Mouse (Mus musculus) embryonic facial prominence, embryonic 14.5 days (tissue): ENCODE data around the gene Supt7l. TPM values are rescaled to one million over a fixed set of nuclear protein-coding genes. Genes with fewer than 3 reads are reported as not detected.
"Not testable (repeated sequence)": the region's sequence is repeated elsewhere in the genome, so short reads cannot be mapped to it uniquely, and the experiment has no call there.

Experiments
- ATAC-seq: fragments of 200-750 bp; cut with Nextera tagmentation; 2 replicates; pipeline ENCODE4 v1.8.0; 2017; ENCODE audit warnings: low read depth, moderate number of reproducible peaks, moderate TSS enrichment
- DNase-seq: peaks from one replicate; pipeline ENCODE4 v3.0.0-alpha.2; 2015; ENCODE audit warnings: low spot score
- H3K27ac ChIP-seq: fragments of 300-500 bp; sonication (generic); replicated peaks from 2 replicates; pipeline ENCODE4 v1.5.1; 2014; ENCODE audit warnings: low read depth, mild to moderate bottlenecking, low read length, moderate library complexity
- H3K27me3 ChIP-seq: fragments of 300-500 bp; sonication (generic); replicated peaks from 2 replicates; pipeline ENCODE4 v1.6.1; 2014; ENCODE audit warnings: low read length; ENCODE audit not compliant: control insufficient read depth, insufficient read depth
- H3K36me3 ChIP-seq: fragments of 300-500 bp; sonication (generic); 2 replicates; pipeline ENCODE4 v1.6.1; 2014; ENCODE audit warnings: low read length, mixed read lengths; ENCODE audit not compliant: control insufficient read depth, insufficient read depth
- H3K4me1 ChIP-seq: fragments of 300-500 bp; sonication (generic); 2 replicates; pipeline ENCODE4 v1.6.1; 2014; ENCODE audit warnings: antibody characterized with exemption, low read length; ENCODE audit not compliant: control insufficient read depth, insufficient read depth
- H3K4me2 ChIP-seq: fragments of 300-500 bp; sonication (generic); 2 replicates; pipeline ENCODE4 v1.6.1; 2014; ENCODE audit warnings: low read depth, mild to moderate bottlenecking, low read length, moderate library complexity, mixed read lengths
- H3K4me3 ChIP-seq: fragments of 300-500 bp; sonication (generic); 2 replicates; pipeline ENCODE4 v1.5.1; 2014; ENCODE audit warnings: low read depth, mild to moderate bottlenecking, low read length
- H3K9ac ChIP-seq: fragments of 300-500 bp; sonication (generic); 2 replicates; pipeline ENCODE4 v1.6.1; 2014; ENCODE audit warnings: low read depth, mild to moderate bottlenecking, low read length, moderate library complexity, mixed read lengths
- H3K9me3 ChIP-seq: fragments of 300-500 bp; sonication (generic); 2 replicates; pipeline ENCODE4 v1.6.1; 2016; ENCODE audit warnings: low read length; ENCODE audit not compliant: control insufficient read depth
- WGBS: fragments of 180-500 bp; shearing (Covaris S2); extraction: QIAGEN DNeasy Blood & Tissue Kit; methylation state at CpG from one replicate; pipeline ENCODE4 v1.1.7; 2014; 5-methylcytosine and 5-hydroxymethylcytosine counted together
- polyA plus RNA-seq: library from polyadenylated mRNA; unstranded; fragments of >200 nt; fragmentation: Nextera tagmentation; extraction: Ambion mirVana; gene quantifications from 2 replicates; pipeline ENCODE4 v1.2.1, GENCODE M21; 2014

Supt7l gene
- 9.5 and 11.4 TPM in 2 replicates for polyA plus RNA-seq

DNA sequence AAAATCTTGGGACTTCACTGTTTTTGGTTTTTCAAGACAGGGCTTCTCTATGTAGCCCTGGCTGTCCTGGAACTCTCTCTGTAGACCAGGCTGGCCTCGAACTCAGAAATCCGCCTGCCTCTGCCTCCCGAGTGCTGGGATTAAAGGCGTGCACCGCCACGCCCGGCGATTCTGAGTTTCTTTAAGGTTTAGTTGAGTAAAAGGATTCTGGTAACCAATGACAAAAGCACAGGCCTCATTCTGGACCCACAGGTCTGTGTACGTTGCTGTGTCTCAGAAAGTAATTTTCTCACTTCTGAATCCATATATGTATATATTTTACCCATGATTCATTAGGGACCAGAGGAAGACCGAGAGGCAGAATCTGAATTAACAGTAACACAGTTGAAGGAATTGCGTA, at the start of gene Supt7l:
Gene Supt7l, minus strand, starts transcription at position 101 of the 400 bp plus-strand sequence.
- not testable (repeated sequence) for DNase-seq, ATAC-seq, H3K27me3 ChIP-seq, H3K9me3 ChIP-seq
- peak within 1 kb of the TSS; percentile 81 for H3K9ac ChIP-seq
- H3K36me3 ChIP-seq, result peaks cover 38% of the 10 kb centered on the region
- 77% methylated on average over 11 of the region's 11 CpGs for WGBS
- peak within 1 kb of the TSS; percentile 78 for H3K27ac ChIP-seq
- H3K4me2 ChIP-seq, result peak within 1 kb of the TSS; percentile 99
- H3K4me3 ChIP-seq, result peak within 1 kb of the TSS; percentile 74
- H3K4me1 ChIP-seq, result peaks cover 17% of the 10 kb centered on the region

DNA sequence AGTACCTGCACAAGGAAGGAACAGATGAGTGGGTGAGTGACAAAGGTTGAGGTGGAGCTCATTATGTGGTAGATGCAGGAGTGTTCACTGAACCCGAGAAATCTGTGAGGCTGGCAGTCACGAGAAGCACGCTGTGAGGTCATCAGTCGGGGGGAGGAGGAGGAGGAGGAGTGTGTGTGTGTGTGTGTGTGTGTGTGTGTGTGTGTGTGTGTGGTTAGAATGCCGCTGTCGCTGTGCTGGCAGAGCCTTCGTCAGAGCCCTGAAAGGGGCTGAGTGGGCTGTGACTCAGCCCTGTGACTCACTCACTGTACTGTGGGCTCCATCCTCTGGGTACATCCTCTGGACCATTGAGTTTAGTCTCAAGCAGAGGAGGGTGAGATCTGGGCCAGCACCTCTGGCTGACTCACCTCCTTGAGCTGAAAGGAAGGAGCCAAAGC, 49.0 kb upstream of the Supt7l start:
- DNase-seq, result no peak
- no peaks in the 10 kb centered on the region for H3K27me3 ChIP-seq
- no peak overlapping the region for H3K27ac ChIP-seq
- 65% methylated on average over 5 of the region's 7 CpGs for WGBS
- H3K36me3 ChIP-seq, result no peaks in the 10 kb centered on the region
- no peaks in the 10 kb centered on the region for H3K9me3 ChIP-seq
- no peak overlapping the region for H3K4me3 ChIP-seq
- H3K4me1 ChIP-seq, result peaks cover under 1% of the 10 kb centered on the region; the same call in 1 of the 2 replicates
- no peak overlapping the region for H3K9ac ChIP-seq
- no peak for ATAC-seq
- no peak overlapping the region for H3K4me2 ChIP-seq

- H3K4me1 ChIP-seq, result peaks cover 11% of the 10 kb centered on the region; the same call in 1 of the 2 replicates
- ATAC-seq (no peak), DNase-seq (no peak)
- no peaks in the 10 kb centered on the region for H3K9me3 ChIP-seq
- H3K36me3 ChIP-seq, result no peaks in the 10 kb centered on the region
- 93% methylated on average over 3 of the region's 3 CpGs for WGBS
- H3K4me3 ChIP-seq, result no peak overlapping the region
- H3K27ac ChIP-seq, result no peak overlapping the region
- no peaks in the 10 kb centered on the region for H3K27me3 ChIP-seq
- no peak overlapping the region for H3K9ac ChIP-seq
- no peak overlapping the region for H3K4me2 ChIP-seq
Measured at GRCm38 (mm10) chr5:31573722-31574121, 46.1 kb upstream of the Supt7l start.

DNA sequence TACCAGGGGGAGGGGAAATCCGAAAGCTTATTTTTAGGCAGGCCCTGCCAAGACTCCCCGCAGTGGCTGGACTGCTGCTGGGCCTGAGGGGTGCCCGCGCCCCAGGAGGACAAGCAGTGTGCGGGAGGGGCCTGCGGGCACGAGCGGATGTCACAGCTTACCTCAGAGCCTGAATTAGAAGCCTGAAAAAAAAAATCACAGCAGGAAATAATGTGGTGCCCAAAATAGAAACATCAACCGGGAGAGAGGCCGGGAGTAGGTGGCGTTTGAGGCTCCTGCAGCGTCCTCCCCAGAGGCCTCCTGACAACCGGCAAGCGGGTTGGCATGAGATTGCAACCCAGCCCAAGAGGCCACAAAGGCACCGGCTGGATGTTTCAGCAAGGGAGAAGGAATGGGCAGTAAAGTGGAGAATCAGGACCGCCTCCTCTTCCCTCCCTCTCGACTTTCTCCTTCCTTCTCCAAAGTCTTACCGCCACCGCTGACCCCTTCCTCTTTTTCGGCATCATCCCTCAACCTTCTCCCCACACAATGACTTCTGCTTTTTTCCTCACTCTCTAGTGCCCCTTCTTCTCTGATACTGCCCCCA, 43.5 kb upstream of the Supt7l start:
- peak; percentile 60; the same call in 1 of the 2 replicates for ATAC-seq
- H3K9ac ChIP-seq, result peak overlapping the region; percentile 51; the same call in 1 of the 2 replicates
- peak; percentile 72 for DNase-seq
- H3K27ac ChIP-seq, result peak overlapping the region; percentile 22
- peak overlapping the region; percentile 11; the same call in 1 of the 2 replicates for H3K4me3 ChIP-seq
- H3K36me3 ChIP-seq, result no peaks in the 10 kb centered on the region
- no peaks in the 10 kb centered on the region for H3K27me3 ChIP-seq
- H3K9me3 ChIP-seq, result no peaks in the 10 kb centered on the region
- 7% methylated on average over 18 of the region's 20 CpGs for WGBS
- peak overlapping the region; percentile 48 for H3K4me2 ChIP-seq
- H3K4me1 ChIP-seq, result peaks cover 11% of the 10 kb centered on the region; the same call in 1 of the 2 replicates

- Histone ChIP-seq H3K27me3 (no peaks in the 10 kb centered on the region), H3K9me3 (no peaks in the 10 kb centered on the region), H3K27ac (no peak overlapping the region), H3K4me1 (peaks cover 11% of the 10 kb centered on the region; the same call in 1 of the 2 replicates), H3K4me3 (no peak overlapping the region), H3K9ac (no peak overlapping the region), H3K4me2 (no peak overlapping the region), H3K36me3 (no peaks in the 10 kb centered on the region)
- DNase-seq (no peak), ATAC-seq (no peak)
- WGBS, result 76% methylated on average over 5 of the region's 5 CpGs
Measured at GRCm38 (mm10) chr5:31567951-31568657, 40.5 kb upstream of the Supt7l start.

- no peaks in the 10 kb centered on the region for H3K27me3 ChIP-seq
- 60% methylated on average over 3 of the region's 3 CpGs for WGBS
- DNase-seq (no peak), ATAC-seq (no peak)
- no peak overlapping the region for H3K9ac ChIP-seq
- H3K36me3 ChIP-seq, result no peaks in the 10 kb centered on the region
- no peak overlapping the region for H3K4me3 ChIP-seq
- peaks cover 9% of the 10 kb centered on the region; the same call in 1 of the 2 replicates for H3K4me1 ChIP-seq
- no peak overlapping the region for H3K27ac ChIP-seq
- H3K9me3 ChIP-seq, result no peaks in the 10 kb centered on the region
- no peak overlapping the region for H3K4me2 ChIP-seq
Measured at GRCm38 (mm10) chr5:31566457-31566856, 38.9 kb upstream of the Supt7l start.

DNA sequence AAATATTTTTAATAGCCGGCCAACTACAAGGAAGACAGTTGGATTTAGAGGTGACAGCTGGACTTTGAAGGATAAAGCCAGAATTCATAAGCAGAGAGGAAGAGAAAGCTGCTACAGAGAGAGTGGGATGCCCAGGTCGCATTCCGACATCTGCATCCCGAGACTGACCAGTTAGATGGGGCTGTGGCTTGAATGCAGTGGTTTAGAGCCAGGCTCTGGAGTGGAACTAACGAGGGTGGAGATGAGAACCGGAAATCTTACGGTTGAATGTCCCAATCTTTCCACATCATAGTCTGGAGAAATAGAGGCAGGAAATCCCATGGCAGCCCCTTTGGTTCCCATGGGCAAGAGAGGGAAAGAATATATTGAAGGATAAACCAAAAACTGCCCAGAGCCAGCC, 38.4 kb upstream of the Supt7l start:
- peaks cover 5% of the 10 kb centered on the region; the same call in 1 of the 2 replicates for H3K4me1 ChIP-seq
- no peaks in the 10 kb centered on the region for H3K27me3 ChIP-seq
- H3K4me2 ChIP-seq, result no peak overlapping the region
- ATAC-seq (no peak), DNase-seq (no peak)
- no peak overlapping the region for H3K4me3 ChIP-seq
- H3K9ac ChIP-seq, result no peak overlapping the region
- WGBS, result 87% methylated on average over 7 of the region's 7 CpGs
- no peak overlapping the region for H3K27ac ChIP-seq
- H3K36me3 ChIP-seq, result no peaks in the 10 kb centered on the region
- H3K9me3 ChIP-seq, result no peaks in the 10 kb centered on the region

GRCm38 (mm10) chr5:31564976-31565375, 37.4 kb upstream of the Supt7l start:
- Histone ChIP-seq H3K9ac (no peak overlapping the region), H3K4me2 (no peak overlapping the region), H3K4me1 (no peaks in the 10 kb centered on the region), H3K27ac (no peak overlapping the region), H3K9me3 (no peaks in the 10 kb centered on the region), H3K27me3 (no peaks in the 10 kb centered on the region), H3K4me3 (no peak overlapping the region), H3K36me3 (peaks cover 8% of the 10 kb centered on the region; the same call in 1 of the 2 replicates)
- ATAC-seq (no peak), DNase-seq (peak; percentile 26)
- WGBS, result 78% methylated on average over 4 of the region's 4 CpGs
